In the genomic region with DNA sequence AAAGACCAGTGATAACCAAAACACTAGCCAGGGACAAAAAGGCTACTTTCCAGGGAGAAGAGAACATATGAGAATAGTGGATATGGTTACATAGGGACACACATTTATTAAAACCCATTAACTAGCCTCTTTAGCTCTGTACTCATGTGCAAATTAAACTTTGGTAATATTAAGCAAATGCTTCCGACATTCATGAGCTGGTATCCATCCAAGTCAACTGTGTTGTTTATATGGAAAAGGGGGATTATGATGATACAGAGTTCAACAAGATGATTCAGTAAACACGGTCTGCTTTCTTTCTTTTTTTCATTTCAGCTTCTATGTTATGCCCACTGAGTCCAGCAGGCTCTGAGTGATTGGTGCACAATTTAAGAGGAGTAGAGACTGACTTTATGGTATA, we compare ENCODE assay signal across 15 mouse cellular contexts.
"Had no signal": no experiment of that assay in that cellular context is flagged by ENCODE, and none has a peak within 500 bp of the region (broad histone marks: within the 10 kb centered on the region; RNA-seq: fewer than 3 reads in every experiment).

No protein-coding gene starts in this region.

- DNase-seq: lung, adult 18-20 months; retina, postnatal 1 day; right cerebral cortex, adult 18-20 months; right cerebral cortex, postnatal 25 days; right cerebral cortex, postnatal 4 days; spleen, adult 18-20 months; thymus, adult 18-20 months; thymus, postnatal 14 days; thymus, postnatal 36 days had no signal

- H3K4me1 ChIP-seq: midbrain, embryonic 10.5 days; midbrain, embryonic 12.5 days; neural tube, embryonic 13.5 days; neural tube, embryonic 15.5 days had no signal

- H3K9ac ChIP-seq: liver, embryonic 14.5 days; midbrain, embryonic 12.5 days; neural tube, embryonic 13.5 days; neural tube, embryonic 15.5 days had no signal

- H3K4me3 ChIP-seq: midbrain, embryonic 10.5 days; midbrain, embryonic 12.5 days; myocyte; neural tube, embryonic 13.5 days; neural tube, embryonic 15.5 days had no signal

- H3K27ac ChIP-seq: liver, embryonic 14.5 days; midbrain, embryonic 10.5 days; midbrain, embryonic 12.5 days; neural tube, embryonic 13.5 days; neural tube, embryonic 15.5 days had no signal

- H3K27me3 ChIP-seq: midbrain, embryonic 12.5 days; neural tube, embryonic 13.5 days; neural tube, embryonic 15.5 days had no signal

- H3K9me3 ChIP-seq: midbrain, embryonic 10.5 days; midbrain, embryonic 12.5 days; neural tube, embryonic 13.5 days; neural tube, embryonic 15.5 days had no signal

- H3K4me2 ChIP-seq: midbrain, embryonic 12.5 days; neural tube, embryonic 13.5 days; neural tube, embryonic 15.5 days had no signal

- H3K36me3 ChIP-seq: midbrain, embryonic 10.5 days; midbrain, embryonic 12.5 days; neural tube, embryonic 13.5 days; neural tube, embryonic 15.5 days had no signal
